Mouse (Mus musculus) subcutaneous adipose tissue, adult 2 months (tissue): ENCODE measurements around the gene Elmo3. TPM values are rescaled to one million over a fixed set of nuclear protein-coding genes. Genes with fewer than 3 reads are reported as not detected.

ENCODE experiments used
- polyA plus RNA-seq: library from polyadenylated mRNA; depleted of rRNA; stranded (reverse); fragments of >200 nt; gene quantifications from 2 replicates; pipeline ENCODE4 v1.2.3, GENCODE M21; 2012; ENCODE audit warnings: low replicate concordance; rRNA removed

The Elmo3 gene
- 24.6 and 26.8 TPM in 2 replicates for polyA plus RNA-seq

GRCm38 (mm10) chr8:105305211-105306145 lies at the start of gene Elmo3:
TSS of gene Elmo3 (plus strand) at chr8:105305601.

GRCm38 (mm10) chr8:105264024-105264982 lies 41.1 kb upstream of the Elmo3 start, which contains the start of the genes Tradd and Fbxl8:
TSS of gene Tradd (minus strand) at chr8:105264609.
TSS of gene Fbxl8 (plus strand) at chr8:105264648.

GRCm38 (mm10) chr8:105269461-105269947 lies 35.9 kb upstream of the Elmo3 start, which contains the start of gene Hsf4:
TSS of gene Hsf4 (plus strand) at chr8:105269801.

GRCm38 (mm10) chr8:105275840-105276239 lies 29.6 kb upstream of the Elmo3 start, which contains the start of gene Nol3:
TSS of gene Nol3 (plus strand) at chr8:105276140.

GRCm38 (mm10) chr8:105289805-105290460 lies 15.5 kb upstream of the Elmo3 start, which contains the start of gene 4931428F04Rik:
TSS of gene 4931428F04Rik (minus strand) at chr8:105289864.

GRCm38 (mm10) chr8:105295895-105296573 lies 9.4 kb upstream of the Elmo3 start, which contains the start of gene Exoc3l:
TSS of gene Exoc3l (minus strand) at chr8:105296101.

GRCm38 (mm10) chr8:105297511-105298192 lies 7.7 kb upstream of the Elmo3 start, which contains the start of gene E2f4:
TSS of gene E2f4 (plus strand) at chr8:105297663.

GRCm38 (mm10) chr8:105326141-105326672 lies 20.8 kb downstream of the Elmo3 start, which contains the start of the genes Lrrc29 and Tmem208:
TSS of gene Lrrc29 (minus strand) at chr8:105326278.
TSS of gene Tmem208 (plus strand) at chr8:105326354.

GRCm38 (mm10) chr8:105347428-105348221 lies 42.2 kb downstream of the Elmo3 start, which contains the start of gene Fhod1:
TSS of gene Fhod1 (minus strand) at chr8:105347953.

GRCm38 (mm10) chr8:105348450-105349095 lies 43.2 kb downstream of the Elmo3 start, which contains the start of gene Slc9a5:
TSS of gene Slc9a5 (plus strand) at chr8:105348843.

Other genes with a start within 250 kb of the Elmo3 start
- gene Ces3b, start 221.8 kb upstream of the Elmo3 start, polyA plus RNA-seq, result 0.12 TPM in 1 of 2 replicates, not detected in the other
- 0.16 and 0.36 TPM in 2 replicates for gene Ces4a, start 173.8 kb upstream of the Elmo3 start, polyA plus RNA-seq
- 7.8 and 11.2 TPM in 2 replicates for gene Cbfb, start 134.9 kb upstream of the Elmo3 start, polyA plus RNA-seq
- 28.2 and 29.9 TPM in 2 replicates for gene D230025D16Rik, start 80.5 kb upstream of the Elmo3 start, polyA plus RNA-seq
- gene B3gnt9, start 50.4 kb upstream of the Elmo3 start, polyA plus RNA-seq, result 13.4 and 50.4 TPM in 2 replicates
- gene Tradd, start 41.0 kb upstream of the Elmo3 start, polyA plus RNA-seq, result 12.2 and 22.8 TPM in 2 replicates
- gene Fbxl8, start 41.0 kb upstream of the Elmo3 start, polyA plus RNA-seq, result 12.3 and 13.4 TPM in 2 replicates
- 5.2 and 7.1 TPM in 2 replicates for gene Hsf4, start 35.8 kb upstream of the Elmo3 start, polyA plus RNA-seq
- gene Nol3, start 29.5 kb upstream of the Elmo3 start, polyA plus RNA-seq, result 6.3 and 25.9 TPM in 2 replicates
- 3.5 and 7.2 TPM in 2 replicates for gene 4931428F04Rik, start 15.7 kb upstream of the Elmo3 start, polyA plus RNA-seq
- gene Exoc3l, start 9.5 kb upstream of the Elmo3 start, polyA plus RNA-seq, result 15.9 and 22.9 TPM in 2 replicates
- gene E2f4, start 7.9 kb upstream of the Elmo3 start, polyA plus RNA-seq, result 90.1 and 142 TPM in 2 replicates
- 7.1 and 10.5 TPM in 2 replicates for gene Lrrc29, start 20.7 kb downstream of the Elmo3 start, polyA plus RNA-seq
- gene Tmem208, start 20.8 kb downstream of the Elmo3 start, polyA plus RNA-seq, result 93.5 and 101 TPM in 2 replicates
- 30.4 and 43.5 TPM in 2 replicates for gene Fhod1, start 42.4 kb downstream of the Elmo3 start, polyA plus RNA-seq
- 6.8 and 9.4 TPM in 2 replicates for gene Slc9a5, start 43.2 kb downstream of the Elmo3 start, polyA plus RNA-seq
- 0.76 and 1.2 TPM in 2 replicates for gene Plekhg4, start 67.7 kb downstream of the Elmo3 start, polyA plus RNA-seq
- gene Kctd19, start 107.9 kb downstream of the Elmo3 start, polyA plus RNA-seq, result 0.26 and 1.1 TPM in 2 replicates
- gene Lrrc36, start 108.0 kb downstream of the Elmo3 start, polyA plus RNA-seq, result 3.0 and 4.1 TPM in 2 replicates
- 171 and 479 TPM in 2 replicates for gene Tppp3, start 165.9 kb downstream of the Elmo3 start, polyA plus RNA-seq
- gene Zdhhc1, start 191.3 kb downstream of the Elmo3 start, polyA plus RNA-seq, result 51.5 and 98.0 TPM in 2 replicates
- 3.3 and 572 TPM in 2 replicates for gene Hsd11b2, start 213.2 kb downstream of the Elmo3 start, polyA plus RNA-seq